Mouse (Mus musculus): ENCODE measurements around the gene Stk38.

GRCm38 (mm10) chr17:28931436-28932211, 76.2 kb downstream of the Stk38 start:
- TF ChIP-seq GATA1 (IDR thresholded peaks at IDR 0.05; ENCODE audit: borderline replicate concordance, low read length) (no peak), FLI1 (IDR thresholded peaks at IDR 0.05; ENCODE audit: low read length) (no peak)

Data from megakaryocyte, embryonic 14.5 days (primary cell).